Mouse (Mus musculus) neural tube, embryonic 13.5 days (tissue): ENCODE results near the gene Cxcl15. TPM values are rescaled to one million over a fixed set of nuclear protein-coding genes. Genes with fewer than 3 reads are reported as not detected.
A peak's percentile ranks its signal among the peaks of the same experiment; 100 is the strongest.
"Not testable (repeated sequence)": the region's sequence is repeated elsewhere in the genome, so short reads cannot be mapped to it uniquely, and the experiment has no call there.

Experiments used
- ATAC-seq: fragments of 200-750 bp; cut with Nextera tagmentation; 2 replicates; pipeline ENCODE4 v1.8.0; 2017; ENCODE audit warnings: low read depth, mild to moderate bottlenecking, moderate TSS enrichment, moderate library complexity
- H3K27ac ChIP-seq: fragments of 300-500 bp; sonication (generic); replicated peaks from 2 replicates; pipeline ENCODE4 v1.5.1; 2015; ENCODE audit warnings: moderate library complexity, mild to moderate bottlenecking, inconsistent platforms
- H3K27me3 ChIP-seq: fragments of 300-500 bp; sonication (generic); 2 replicates; pipeline ENCODE4 v1.6.1; 2015; ENCODE audit warnings: mild to moderate bottlenecking, inconsistent platforms
- H3K36me3 ChIP-seq: fragments of 300-500 bp; sonication (generic); 2 replicates; pipeline ENCODE4 v1.6.1; 2015; ENCODE audit warnings: mild to moderate bottlenecking, inconsistent platforms
- H3K4me1 ChIP-seq: fragments of 300-500 bp; sonication (generic); replicated peaks from 2 replicates; pipeline ENCODE4 v1.6.1; 2015; ENCODE audit warnings: inconsistent platforms
- H3K4me2 ChIP-seq: fragments of 300-500 bp; sonication (generic); 2 replicates; pipeline ENCODE4 v1.6.1; 2015; ENCODE audit warnings: inconsistent platforms, mild to moderate bottlenecking, moderate library complexity
- H3K4me3 ChIP-seq: fragments of 300-500 bp; sonication (generic); 2 replicates; pipeline ENCODE4 v1.5.1; 2015; ENCODE audit warnings: mild to moderate bottlenecking, inconsistent platforms
- H3K9ac ChIP-seq: fragments of 300-500 bp; sonication (generic); 2 replicates; pipeline ENCODE4 v1.6.1; 2015; ENCODE audit warnings: moderate library complexity, mild to moderate bottlenecking, inconsistent platforms
- H3K9me3 ChIP-seq: fragments of 300-500 bp; sonication (generic); 2 replicates; pipeline ENCODE4 v1.6.1; 2016; ENCODE audit warnings: inconsistent platforms
- WGBS: fragments of 180-500 bp; shearing (Covaris S2); methylation state at CpG from one replicate; pipeline ENCODE4 v1.1.7; 2015; 5-methylcytosine and 5-hydroxymethylcytosine counted together
- polyA plus RNA-seq: library from polyadenylated mRNA; unstranded; fragments of >200 nt; fragmentation: Nextera tagmentation; extraction: Ambion mirVana; gene quantifications from 2 replicates; pipeline ENCODE4 v1.2.1, GENCODE M21; 2015

The Cxcl15 gene
- polyA plus RNA-seq, 1 experiment from 2014 or later, result not detected

GRCm38 (mm10) chr5:90771880-90772653, 22.3 kb upstream of the Cxcl15 start, which contains the start of gene Pf4:
Gene Pf4, plus strand, starts transcription at chr5:90772435.
- Histone ChIP-seq H3K27ac (no peak within 1 kb of the TSS), H3K9ac (no peak within 1 kb of the TSS), H3K9me3 (no peaks in the 10 kb centered on the region), H3K4me1 (no peaks in the 10 kb centered on the region), H3K27me3 (no peaks in the 10 kb centered on the region), H3K4me3 (no peak within 1 kb of the TSS), H3K4me2 (no peak within 1 kb of the TSS), H3K36me3 (no peaks in the 10 kb centered on the region)
- WGBS, result 88% methylated on average over 16 of the region's 16 CpGs
- no peak for ATAC-seq

GRCm38 (mm10) chr5:90775562-90775961, 18.8 kb upstream of the Cxcl15 start:
- no peak overlapping the region for H3K9ac ChIP-seq
- H3K4me3 ChIP-seq, result no peak overlapping the region
- no peaks in the 10 kb centered on the region for H3K36me3 ChIP-seq
- H3K4me2 ChIP-seq, result no peak overlapping the region
- no peaks in the 10 kb centered on the region for H3K27me3 ChIP-seq
- H3K9me3 ChIP-seq, result no peaks in the 10 kb centered on the region
- 93% methylated on average over 5 of the region's 5 CpGs for whole genome bisulfite sequencing
- no peak for ATAC-seq
- H3K4me1 ChIP-seq, result no peaks in the 10 kb centered on the region
- no peak overlapping the region for H3K27ac ChIP-seq

GRCm38 (mm10) chr5:90777621-90778020, 16.7 kb upstream of the Cxcl15 start:
- no peaks in the 10 kb centered on the region for H3K9me3 ChIP-seq

DNA sequence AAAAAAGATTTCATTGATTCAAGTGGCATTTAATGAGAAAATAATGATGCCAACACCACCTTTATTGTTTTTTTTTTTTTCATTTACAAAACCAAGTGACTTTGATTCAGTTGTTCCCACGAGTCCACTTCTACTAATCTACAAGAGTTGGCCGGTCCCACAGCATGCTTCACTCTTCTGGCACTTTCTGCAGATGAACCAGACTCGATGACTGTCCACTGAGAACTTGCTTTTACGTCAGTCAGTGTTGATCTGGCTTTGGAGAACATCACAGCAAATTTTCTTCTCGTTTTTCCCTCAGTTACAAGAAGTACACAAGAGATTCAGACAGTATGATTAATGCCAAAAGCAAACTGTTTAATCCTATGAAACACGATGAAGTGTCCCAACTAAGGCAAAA, 15.5 kb upstream of the Cxcl15 start:
- no peak overlapping the region for H3K9ac ChIP-seq
- WGBS, result 84% methylated on average over 6 of the region's 6 CpGs
- H3K36me3 ChIP-seq, result no peaks in the 10 kb centered on the region
- no peak for ATAC-seq
- H3K27ac ChIP-seq, result no peak overlapping the region
- no peak overlapping the region for H3K4me2 ChIP-seq
- H3K4me1 ChIP-seq, result no peaks in the 10 kb centered on the region
- H3K9me3 ChIP-seq, result no peaks in the 10 kb centered on the region
- no peaks in the 10 kb centered on the region for H3K27me3 ChIP-seq
- H3K4me3 ChIP-seq, result no peak overlapping the region

More at GRCm38 (mm10) chr5:90777621-90778020, 16.7 kb upstream of the Cxcl15 start:
- 85% methylated on average over 10 of the region's 10 CpGs for WGBS
- Histone ChIP-seq H3K27me3 (no peaks in the 10 kb centered on the region), H3K4me1 (no peaks in the 10 kb centered on the region), H3K27ac (no peak overlapping the region), H3K36me3 (no peaks in the 10 kb centered on the region), H3K4me2 (no peak overlapping the region), H3K9ac (no peak overlapping the region), H3K4me3 (no peak overlapping the region)
- ATAC-seq, result no peak

GRCm38 (mm10) chr5:90783697-90784096, 10.6 kb upstream of the Cxcl15 start:
- H3K27me3 ChIP-seq, result no peaks in the 10 kb centered on the region
- 86% methylated on average over 3 of the region's 3 CpGs for WGBS

DNA sequence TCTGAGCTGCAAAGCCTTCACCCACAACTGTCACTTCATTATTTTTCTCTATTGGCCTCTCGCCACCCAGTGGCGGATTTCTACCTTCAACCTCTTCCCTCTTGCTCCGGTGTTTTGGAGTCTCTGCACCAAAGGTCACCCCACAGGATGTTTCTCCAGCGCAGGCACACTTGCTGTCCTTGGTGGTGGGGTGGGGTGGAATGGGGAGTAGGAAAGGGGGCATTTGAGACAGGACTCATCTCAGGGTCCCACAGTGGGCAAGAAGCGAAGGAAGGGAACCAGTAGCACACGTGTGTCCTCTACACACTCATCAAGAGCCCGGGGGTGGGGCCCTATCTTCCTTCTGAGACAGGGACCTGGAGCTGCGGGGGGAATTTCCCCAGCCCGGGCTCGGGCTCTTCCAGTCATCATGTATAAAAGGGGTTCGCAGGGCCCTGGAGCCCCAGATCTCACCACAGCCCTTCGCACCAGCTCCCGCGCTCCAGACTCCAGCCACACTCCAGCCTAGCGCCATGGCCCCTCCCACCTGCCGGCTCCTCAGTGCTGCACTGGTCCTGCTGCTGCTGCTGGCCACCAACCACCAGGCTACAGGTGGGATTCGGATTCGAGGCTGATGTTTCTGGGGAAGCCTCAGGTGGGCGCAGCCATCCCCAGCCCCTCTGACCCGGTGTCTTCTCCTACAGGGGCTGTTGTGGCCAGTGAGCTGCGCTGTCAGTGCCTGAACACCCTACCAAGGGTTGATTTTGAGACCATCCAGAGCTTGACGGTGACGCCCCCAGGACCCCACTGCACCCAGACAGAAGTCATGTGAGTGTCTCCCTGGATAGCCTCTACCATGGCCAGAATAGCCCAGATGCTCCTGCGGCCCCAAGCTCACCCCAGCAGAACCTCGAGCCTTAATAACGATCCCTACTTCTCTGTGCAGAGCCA, 8.4 kb upstream of the Cxcl15 start, which contains the start of gene Cxcl3:
TSS of gene Cxcl3 (plus strand) at position 445 of the 930 bp plus-strand sequence.
- WGBS, result 18% methylated on average over 26 of the region's 26 CpGs
- Histone ChIP-seq H3K9me3 (no peaks in the 10 kb centered on the region), H3K4me3 (peak within 1 kb of the TSS; percentile 34), H3K27ac (no peak within 1 kb of the TSS), H3K36me3 (no peaks in the 10 kb centered on the region), H3K4me2 (peak within 1 kb of the TSS; percentile 64), H3K9ac (0 out of 2 replicates have a peak within 1 kb of the TSS, but pooled peaks have one; percentile 45), H3K4me1 (peaks cover 8% of the 10 kb centered on the region), H3K27me3 (no peaks in the 10 kb centered on the region)
- ATAC-seq, result peak; percentile 87

More at GRCm38 (mm10) chr5:90783697-90784096, 10.6 kb upstream of the Cxcl15 start:
- no peak overlapping the region for H3K9ac ChIP-seq
- H3K9me3 ChIP-seq, result no peaks in the 10 kb centered on the region
- no peak overlapping the region for H3K4me2 ChIP-seq
- no peak overlapping the region for H3K4me3 ChIP-seq
- no peaks in the 10 kb centered on the region for H3K36me3 ChIP-seq
- ATAC-seq, result no peak
- H3K4me1 ChIP-seq, result peaks cover 8% of the 10 kb centered on the region
- H3K27ac ChIP-seq, result no peak overlapping the region

DNA sequence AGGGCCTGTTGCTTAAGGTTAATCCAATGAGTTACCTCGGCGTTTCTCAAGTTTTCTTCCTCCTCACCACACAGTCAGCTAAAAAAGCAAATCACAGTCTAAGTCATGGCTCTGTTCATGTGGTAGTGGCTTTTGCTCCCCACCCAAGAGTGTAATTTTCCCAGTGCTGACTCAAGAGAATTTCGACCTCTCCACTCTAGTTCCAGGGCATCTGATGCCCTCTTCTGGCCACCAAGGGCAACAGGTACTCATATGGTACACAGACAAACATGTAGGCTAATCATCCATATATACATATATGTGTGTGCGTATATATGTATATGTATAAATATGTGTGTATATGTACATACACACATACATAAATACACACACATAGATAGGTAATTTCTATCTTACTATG, 6.2 kb upstream of the Cxcl15 start:
- 78% methylated on average over 4 of the region's 4 CpGs for WGBS
- no peaks in the 10 kb centered on the region for H3K9me3 ChIP-seq
- H3K9ac ChIP-seq, result no peak overlapping the region
- no peak overlapping the region for H3K4me3 ChIP-seq
- ATAC-seq, result no peak
- H3K27ac ChIP-seq, result no peak overlapping the region
- no peaks in the 10 kb centered on the region for H3K36me3 ChIP-seq
- no peak overlapping the region for H3K4me2 ChIP-seq
- H3K27me3 ChIP-seq, result no peaks in the 10 kb centered on the region
- H3K4me1 ChIP-seq, result peaks cover 8% of the 10 kb centered on the region

- Histone ChIP-seq H3K4me3 (no peak overlapping the region), H3K36me3 (no peaks in the 10 kb centered on the region), H3K4me1 (peaks cover 8% of the 10 kb centered on the region), H3K4me2 (no peak overlapping the region), H3K27ac (no peak overlapping the region), H3K9ac (no peak overlapping the region), H3K9me3 (no peaks in the 10 kb centered on the region), H3K27me3 (no peaks in the 10 kb centered on the region)
- no peak for ATAC-seq
- 80% methylated on average over 11 of the region's 11 CpGs for WGBS
Observed at GRCm38 (mm10) chr5:90789306-90790073, 4.8 kb upstream of the Cxcl15 start.

- Histone ChIP-seq H3K27me3 (no peaks in the 10 kb centered on the region), H3K4me2 (no peak overlapping the region), H3K36me3 (no peaks in the 10 kb centered on the region), H3K9me3 (no peaks in the 10 kb centered on the region), H3K4me1 (peaks cover 8% of the 10 kb centered on the region), H3K9ac (no peak overlapping the region), H3K4me3 (no peak overlapping the region), H3K27ac (no peak overlapping the region)
- 52% methylated on average over 8 of the region's 8 CpGs for WGBS
- no peak for ATAC-seq
Observed at GRCm38 (mm10) chr5:90790074-90790502, 4.2 kb upstream of the Cxcl15 start.

GRCm38 (mm10) chr5:90795392-90795791, 1.1 kb downstream of the Cxcl15 start:
- H3K9me3 ChIP-seq, H3K4me3 ChIP-seq, H3K4me2 ChIP-seq, H3K9ac ChIP-seq, H3K4me1 ChIP-seq, ATAC-seq, H3K36me3 ChIP-seq, H3K27me3 ChIP-seq, H3K27ac ChIP-seq: not testable (repeated sequence)
- WGBS, result 89% methylated on average over 2 of the region's 2 CpGs

DNA sequence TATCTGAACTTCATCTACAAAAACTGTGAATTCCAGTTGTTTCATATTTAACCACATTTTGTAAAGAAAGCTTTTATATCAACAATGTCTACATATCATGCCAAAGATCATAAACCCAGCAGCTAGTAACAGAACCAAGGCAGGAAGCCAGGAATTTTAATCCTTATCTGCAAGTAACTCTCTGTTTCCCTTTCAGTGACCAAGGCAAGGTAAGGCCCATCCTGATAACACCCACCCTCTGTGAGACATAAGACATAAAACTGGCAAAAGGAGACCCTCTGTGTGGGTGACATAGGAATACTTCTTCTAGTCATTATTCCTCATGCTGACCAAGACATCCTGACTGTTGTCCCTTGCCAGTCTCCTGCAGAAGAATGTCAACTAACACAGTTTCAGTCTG, 10.2 kb downstream of the Cxcl15 start:
- no peaks in the 10 kb centered on the region for H3K36me3 ChIP-seq
- no peaks in the 10 kb centered on the region for H3K4me1 ChIP-seq
- H3K27ac ChIP-seq, result no peak overlapping the region
- no peak overlapping the region for H3K4me3 ChIP-seq
- no peaks in the 10 kb centered on the region for H3K9me3 ChIP-seq
- H3K9ac ChIP-seq, result no peak overlapping the region
- no peaks in the 10 kb centered on the region for H3K27me3 ChIP-seq
- ATAC-seq, result no peak
- no peak overlapping the region for H3K4me2 ChIP-seq
